In the genomic region with DNA sequence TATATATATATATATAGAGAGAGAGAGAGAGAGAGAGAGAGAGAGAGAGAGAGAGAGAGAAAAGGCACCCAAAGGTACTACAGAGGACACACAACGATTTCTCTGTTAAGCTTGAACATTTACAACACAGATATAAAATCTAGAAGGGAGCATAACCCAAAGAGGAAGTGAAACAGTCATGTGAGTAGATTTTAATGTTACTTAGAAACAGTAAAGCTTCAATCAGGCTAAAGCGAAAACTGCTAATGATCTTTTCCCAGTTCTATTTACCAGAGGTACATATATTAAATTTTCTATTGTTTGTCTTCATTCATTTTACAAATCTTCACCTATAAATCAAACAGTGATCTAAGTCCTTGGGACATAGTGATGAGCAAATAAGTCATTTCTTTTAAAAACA, we compare ENCODE assay signal across 18 mouse cellular contexts.
"Had no signal": no experiment of that assay in that cellular context is flagged by ENCODE, and none has a peak within 500 bp of the region (broad histone marks: within the 10 kb centered on the region; RNA-seq: fewer than 3 reads in every experiment).

No protein-coding gene starts in this region.

- H3K4me1 ChIP-seq: limb, embryonic 10.5 days; liver, embryonic 13.5 days; lung, embryonic 15.5 days; midbrain, embryonic 12.5 days; stomach, embryonic 15.5 days had no signal

- H3K27ac ChIP-seq: left cerebral cortex, adult 2 months; limb, embryonic 10.5 days; liver, embryonic 13.5 days; lung, embryonic 15.5 days; midbrain, embryonic 12.5 days; stomach, embryonic 15.5 days had no signal

- ATAC-seq: inflammation-experienced regulatory T-cells, adult 6 months; intestine, postnatal 0 days; liver, postnatal 0 days had no signal

- H3K9ac ChIP-seq: liver, embryonic 13.5 days; liver, postnatal 0 days; lung, embryonic 15.5 days; midbrain, embryonic 12.5 days; stomach, embryonic 15.5 days had no signal

- DNase-seq: kidney, adult 9 months; kidney, postnatal 14 days; liver, embryonic 13.5 days; liver, postnatal 0 days; lung, postnatal 14 days; retina, postnatal 1 day; right cerebral cortex, postnatal 4 days; spleen, adult 18-20 months; thymus, adult 2 months; thymus, postnatal 36 days had no signal

- H3K27me3 ChIP-seq: liver, embryonic 13.5 days; lung, embryonic 15.5 days; midbrain, embryonic 12.5 days; stomach, embryonic 15.5 days had no signal

- H3K9me3 ChIP-seq: limb, embryonic 10.5 days; liver, embryonic 13.5 days; lung, embryonic 15.5 days; midbrain, embryonic 12.5 days; stomach, embryonic 15.5 days had no signal

- H3K4me2 ChIP-seq: liver, embryonic 13.5 days; lung, embryonic 15.5 days; midbrain, embryonic 12.5 days; stomach, embryonic 15.5 days had no signal

- H3K4me3 ChIP-seq: left cerebral cortex, adult 2 months; limb, embryonic 10.5 days; liver, embryonic 13.5 days; lung, embryonic 15.5 days; midbrain, embryonic 12.5 days; myocyte; stomach, embryonic 15.5 days had no signal
